Mouse (Mus musculus): ENCODE results near the gene Slit3.

DNA sequence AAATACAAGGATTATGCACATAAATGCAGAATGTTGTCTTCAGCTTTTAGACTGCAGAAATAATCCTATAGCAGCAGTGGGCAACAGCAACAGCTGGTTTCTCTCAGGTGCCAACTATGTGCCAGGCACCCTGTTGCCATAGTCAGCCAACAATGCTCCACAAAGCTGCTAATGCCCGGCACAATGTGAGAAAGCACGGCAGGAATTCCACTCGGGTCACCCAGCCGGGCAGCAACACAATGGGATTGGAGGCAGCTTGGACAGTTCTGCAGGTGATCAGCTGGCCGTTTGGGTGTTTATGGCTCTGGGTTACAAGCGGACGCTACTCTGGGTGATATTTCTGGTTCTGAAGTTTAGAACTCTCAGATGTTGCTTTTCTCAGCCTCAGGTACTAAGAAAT, 248.9 kb downstream of the Slit3 start:
- TF ChIP-seq CTCF (IDR thresholded peaks at IDR 0.05; ENCODE audit: borderline replicate concordance, insufficient read depth, low read length) = no peak
- TF ChIP-seq POLR2A (IDR thresholded peaks at IDR 0.05; ENCODE audit: low read depth, low read length) = no peak
